Mouse (Mus musculus) gastrocnemius, postnatal 25 days (tissue): Measurements from ENCODE around the gene Aldh1l1. TPM values are rescaled to one million over a fixed set of nuclear protein-coding genes. Genes with fewer than 3 reads are reported as not detected.

Source experiments
- DNase-seq: peaks from one replicate; pipeline ENCODE4 v3.0.0; 2022
- total RNA-seq, 2 experiments: library from RNA; stranded (reverse); gene quantifications; 1 replicate in 1 of 2; 2 replicates in 1 of 2; pipeline ENCODE4 v1.2.3; 2021

Aldh1l1 gene
- total RNA-seq, 2 experiments from 2014 or later: 5.0 to 7.6 TPM

DNA sequence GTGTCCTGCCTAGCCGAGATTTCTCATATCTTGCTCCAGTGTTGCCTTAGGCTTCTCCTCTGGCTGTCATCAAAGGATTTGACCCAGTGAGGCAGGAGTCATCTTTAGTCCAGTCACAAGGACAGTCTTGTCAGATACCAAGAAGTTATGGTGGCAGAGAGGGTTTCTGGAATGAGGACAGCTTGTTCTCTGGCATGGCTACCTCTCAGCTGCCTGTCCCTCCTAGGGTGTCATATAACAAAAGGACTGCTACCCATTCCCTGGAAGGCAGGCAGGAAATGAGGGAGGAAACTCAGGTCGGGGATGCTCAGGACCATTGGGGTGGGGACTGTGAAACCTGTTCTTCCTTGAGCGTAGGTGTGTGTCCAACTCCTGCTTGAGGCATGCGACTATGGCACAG lies 14.1 kb upstream of the Aldh1l1 start:
- peak; percentile 73 for DNase-seq

DNA sequence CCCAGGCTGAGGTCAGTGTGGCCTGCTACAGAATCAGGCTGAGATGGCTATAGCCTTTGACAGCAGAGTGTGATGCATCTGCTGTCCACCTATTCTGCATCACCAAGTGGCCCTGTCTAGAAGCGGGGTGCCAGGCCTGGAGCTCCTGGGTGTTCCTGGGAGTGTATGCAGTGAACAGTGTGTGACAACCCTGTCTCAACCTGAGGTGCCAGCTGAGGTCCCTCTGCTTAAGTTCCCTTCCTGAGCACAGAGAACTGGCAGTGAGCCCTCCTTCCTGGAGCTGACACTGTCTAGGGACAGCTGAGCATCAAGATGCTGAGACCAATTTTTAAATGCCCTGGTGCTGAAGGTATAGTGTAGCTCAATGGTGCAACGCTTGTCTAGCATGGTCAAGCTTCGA lies 13.5 kb upstream of the Aldh1l1 start:
- DNase-seq: peak; percentile 70

DNA sequence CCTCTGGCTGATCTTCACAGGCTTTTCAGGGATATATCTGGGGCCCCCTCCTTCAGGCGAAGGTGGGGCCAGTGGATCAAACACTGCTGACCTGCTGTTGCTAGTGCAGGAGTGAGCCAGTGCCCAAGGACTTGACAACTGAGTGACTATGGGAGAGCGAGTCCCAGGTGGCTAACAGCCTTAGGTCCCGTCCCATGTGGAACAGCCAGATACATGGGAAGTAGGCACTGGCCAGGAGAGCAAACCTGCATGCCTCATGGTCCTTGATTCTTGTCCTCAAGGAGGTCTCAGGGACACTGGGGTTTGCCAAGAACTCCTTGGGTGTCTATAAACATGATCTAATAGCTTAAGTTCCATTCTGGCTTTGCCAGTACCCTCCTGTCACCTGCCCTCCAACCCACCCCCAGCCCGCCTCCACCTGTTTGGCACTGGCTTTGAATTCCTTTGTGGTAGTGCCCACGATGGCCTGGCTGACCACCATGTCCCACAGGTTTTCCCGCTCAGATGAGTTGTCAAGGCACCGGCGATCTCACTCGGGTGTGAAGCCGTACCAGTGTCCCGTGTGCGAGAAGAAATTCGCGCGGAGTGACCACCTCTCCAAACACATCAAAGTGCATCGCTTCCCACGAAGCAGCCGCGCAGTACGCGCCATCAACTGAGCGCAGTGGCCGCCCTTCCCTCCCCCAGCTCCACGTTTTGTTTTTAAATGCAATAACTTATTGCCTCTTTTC lies 12.4 kb upstream of the Aldh1l1 start:
- no peak for DNase-seq

DNA sequence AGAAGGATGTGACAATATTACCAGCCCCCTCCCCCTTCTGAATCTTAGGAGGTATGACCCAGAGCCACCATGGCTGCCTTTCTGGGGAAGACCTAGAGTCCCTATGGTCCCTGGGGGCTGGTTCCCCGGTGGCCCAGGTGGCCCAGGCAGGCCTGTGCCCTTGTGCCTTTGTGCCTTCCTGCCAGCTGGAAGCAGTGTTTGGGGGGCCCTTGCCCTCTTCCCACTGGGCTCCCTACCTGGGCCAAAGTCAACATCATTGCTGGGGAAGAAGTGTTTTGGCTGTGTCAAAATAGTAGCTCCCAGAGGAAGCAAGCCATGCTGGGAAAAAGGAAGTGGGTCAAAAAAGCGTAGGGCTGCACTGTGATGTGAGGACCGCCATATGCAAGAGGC lies 11.9 kb upstream of the Aldh1l1 start:
- no peak for DNase-seq

DNA sequence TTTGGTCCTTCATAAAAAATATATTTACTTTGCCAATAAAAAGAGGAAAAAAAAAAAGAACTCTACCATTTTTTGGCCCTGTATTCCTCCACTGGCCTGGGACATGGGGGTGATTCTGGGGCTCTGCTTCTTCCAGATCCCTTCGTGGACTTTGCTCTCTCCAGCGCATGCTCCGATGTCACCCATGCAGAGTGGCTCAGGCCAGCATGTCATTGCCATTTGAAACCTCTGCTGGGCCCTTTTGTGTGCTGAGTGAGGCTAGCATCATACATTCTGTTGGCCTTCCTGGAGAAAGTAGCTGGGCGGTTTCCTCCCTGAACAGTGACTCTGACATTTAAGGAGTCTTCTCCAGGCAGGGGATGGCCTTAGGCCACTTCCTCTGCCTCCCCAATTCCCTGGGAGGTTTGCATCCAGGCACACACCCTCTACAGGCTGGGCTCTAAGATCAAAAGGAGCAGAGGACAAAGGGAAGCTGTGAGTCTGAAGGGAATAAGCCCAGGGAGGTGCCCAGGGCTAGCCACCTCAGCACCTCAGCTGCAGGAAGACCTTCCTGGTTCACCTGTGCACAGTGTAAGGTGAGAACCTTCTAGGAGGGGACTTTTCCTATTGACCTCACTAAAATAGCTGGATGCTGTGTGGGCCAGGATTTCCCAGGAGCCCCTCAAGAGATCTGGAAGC lies 10.9 kb upstream of the Aldh1l1 start:
- DNase-seq: no peak

DNA sequence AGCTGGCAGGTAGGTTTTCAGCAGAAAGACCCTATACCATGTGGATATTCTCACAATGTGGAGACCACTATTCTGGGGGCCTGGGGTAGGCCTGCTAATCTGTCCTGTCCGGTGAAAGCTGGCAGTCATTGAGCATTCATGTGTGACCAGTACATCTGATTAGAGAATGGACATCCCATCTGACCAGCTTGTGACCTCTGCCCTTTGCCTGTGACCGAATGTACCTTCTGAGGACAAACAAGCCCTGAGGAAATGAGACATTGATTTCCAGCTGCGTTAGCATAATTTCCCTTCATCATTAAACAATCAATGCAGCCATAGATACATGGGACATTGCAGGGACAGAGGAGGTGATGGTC lies 10.4 kb upstream of the Aldh1l1 start:
- no peak for DNase-seq

DNA sequence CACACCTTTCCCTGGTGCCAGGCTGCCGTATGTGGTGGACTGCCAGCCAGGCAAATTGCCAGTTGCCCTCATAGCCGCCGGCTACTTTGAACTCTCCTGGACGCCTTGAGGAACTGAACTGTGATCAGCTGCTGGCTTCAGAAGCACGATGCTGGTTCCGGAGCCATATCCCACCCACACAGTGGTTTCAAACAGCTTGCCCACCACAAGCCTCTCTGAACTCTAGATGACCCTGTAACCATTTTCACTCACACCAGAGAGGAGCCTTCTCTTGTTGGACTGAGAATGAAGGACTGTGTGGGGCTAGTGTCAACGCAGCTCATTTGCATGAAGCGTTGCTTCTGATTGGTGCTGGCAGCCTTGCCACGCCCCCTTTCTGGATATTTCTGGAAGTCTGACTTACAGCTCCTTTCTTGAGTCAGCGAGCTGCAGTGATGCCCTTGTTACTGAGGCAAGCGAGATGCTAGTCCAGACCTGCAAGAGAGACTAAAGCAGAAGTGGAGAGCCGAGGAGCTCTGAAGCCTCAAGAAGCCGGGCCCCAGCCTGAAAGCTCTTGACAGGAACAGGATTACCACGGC lies 9.2 kb upstream of the Aldh1l1 start:
- DNase-seq: peak; percentile 80

DNA sequence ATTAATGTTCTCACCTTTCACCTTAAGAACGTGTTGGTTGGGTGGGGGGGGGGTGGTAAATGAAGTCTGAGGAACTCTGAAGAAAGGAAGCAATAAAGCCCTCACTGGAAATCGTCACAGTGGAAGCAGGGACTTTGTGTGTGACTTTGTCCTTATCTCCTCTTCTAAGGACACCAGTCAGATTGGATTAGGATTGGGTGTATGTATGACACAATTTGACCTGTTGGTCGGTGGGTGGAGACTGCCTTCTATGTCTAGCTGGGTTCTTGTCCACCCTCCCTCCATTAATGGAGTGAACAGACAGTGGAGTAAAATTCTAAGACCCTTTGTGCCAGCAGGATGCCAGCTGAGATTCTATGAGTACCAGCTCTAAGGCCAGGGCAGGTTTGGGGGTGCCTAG lies 2.0 kb upstream of the Aldh1l1 start:
- DNase-seq: no peak

DNA sequence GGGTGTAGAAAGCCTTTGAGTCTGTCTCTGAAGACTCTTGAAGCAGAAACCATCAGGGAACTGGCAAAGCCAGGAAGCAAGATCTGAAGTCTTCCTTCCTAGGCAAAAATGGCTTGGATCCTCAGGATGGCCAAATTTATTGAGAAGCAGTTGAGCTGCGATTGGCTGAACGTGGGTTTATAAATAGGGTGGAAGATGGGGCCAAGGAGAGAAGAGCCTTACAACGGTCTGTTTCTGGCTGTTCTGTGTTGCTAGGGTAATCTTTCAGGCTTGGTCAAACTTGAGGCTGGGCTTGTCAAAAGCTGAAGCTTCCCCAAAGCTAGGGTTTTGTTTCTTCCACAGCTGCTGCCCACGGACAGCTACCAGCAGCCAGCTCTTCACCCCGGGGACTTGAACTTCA lies 1.4 kb upstream of the Aldh1l1 start:
- DNase-seq: no peak

DNA sequence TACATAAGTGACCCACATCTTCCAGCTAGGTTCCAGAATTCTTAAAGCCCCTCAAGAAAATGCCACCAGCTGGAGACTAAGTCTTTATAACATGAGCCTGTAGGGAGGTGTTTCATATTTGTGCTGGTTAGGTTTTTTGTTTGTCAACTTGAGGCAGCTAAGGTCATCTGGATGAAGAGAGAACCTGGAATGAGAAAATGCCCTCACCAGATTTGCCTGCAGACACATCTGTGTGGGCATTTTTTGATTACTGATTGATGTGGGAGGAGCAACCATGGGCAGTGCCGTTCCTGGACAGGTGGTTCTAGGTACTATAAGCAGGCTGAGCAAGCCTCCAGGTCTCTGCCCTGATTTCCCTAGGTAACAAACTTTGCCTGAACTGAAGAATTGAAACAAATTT lies 1.3 kb downstream of the Aldh1l1 start:
- no peak for DNase-seq

DNA sequence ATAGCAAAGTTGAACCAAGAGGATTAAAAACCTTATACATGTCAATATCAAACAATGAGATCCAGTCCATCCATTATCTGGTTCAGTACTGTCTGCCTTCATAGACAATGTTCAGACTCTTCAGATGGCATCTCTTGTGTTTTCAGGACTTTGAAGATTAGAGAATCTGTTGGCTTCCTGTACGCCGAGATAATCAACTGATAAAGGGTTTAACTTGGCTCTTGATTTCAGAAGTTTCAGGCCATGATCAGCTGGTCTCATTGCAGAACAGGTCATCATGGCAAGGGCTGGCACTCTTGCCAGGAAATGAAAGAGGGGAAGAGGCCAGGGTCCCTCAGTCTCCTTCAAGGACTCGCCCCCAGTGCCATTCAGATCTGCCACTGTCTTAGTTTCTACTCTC lies 3.3 kb downstream of the Aldh1l1 start:
- no peak for DNase-seq

DNA sequence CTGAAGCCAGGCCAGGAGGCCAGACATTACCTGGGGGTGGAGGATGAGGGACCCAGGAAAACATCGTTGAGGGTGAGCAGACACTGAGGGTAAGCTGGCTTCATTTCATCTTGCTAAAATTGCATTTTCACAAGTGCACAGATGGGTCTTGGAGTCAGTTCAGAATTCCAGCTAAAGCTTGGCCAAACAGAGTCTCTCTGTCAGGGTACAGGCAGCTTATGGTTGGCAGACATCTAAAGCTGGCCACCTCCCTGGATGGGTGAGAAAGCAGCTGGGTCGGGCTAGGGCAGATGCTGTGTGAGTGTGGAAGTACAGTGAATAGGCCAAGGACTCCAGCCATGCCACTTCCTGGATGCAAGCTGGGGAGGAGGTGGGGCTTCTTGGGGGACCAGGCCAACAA lies 4.7 kb downstream of the Aldh1l1 start:
- no peak for DNase-seq

DNA sequence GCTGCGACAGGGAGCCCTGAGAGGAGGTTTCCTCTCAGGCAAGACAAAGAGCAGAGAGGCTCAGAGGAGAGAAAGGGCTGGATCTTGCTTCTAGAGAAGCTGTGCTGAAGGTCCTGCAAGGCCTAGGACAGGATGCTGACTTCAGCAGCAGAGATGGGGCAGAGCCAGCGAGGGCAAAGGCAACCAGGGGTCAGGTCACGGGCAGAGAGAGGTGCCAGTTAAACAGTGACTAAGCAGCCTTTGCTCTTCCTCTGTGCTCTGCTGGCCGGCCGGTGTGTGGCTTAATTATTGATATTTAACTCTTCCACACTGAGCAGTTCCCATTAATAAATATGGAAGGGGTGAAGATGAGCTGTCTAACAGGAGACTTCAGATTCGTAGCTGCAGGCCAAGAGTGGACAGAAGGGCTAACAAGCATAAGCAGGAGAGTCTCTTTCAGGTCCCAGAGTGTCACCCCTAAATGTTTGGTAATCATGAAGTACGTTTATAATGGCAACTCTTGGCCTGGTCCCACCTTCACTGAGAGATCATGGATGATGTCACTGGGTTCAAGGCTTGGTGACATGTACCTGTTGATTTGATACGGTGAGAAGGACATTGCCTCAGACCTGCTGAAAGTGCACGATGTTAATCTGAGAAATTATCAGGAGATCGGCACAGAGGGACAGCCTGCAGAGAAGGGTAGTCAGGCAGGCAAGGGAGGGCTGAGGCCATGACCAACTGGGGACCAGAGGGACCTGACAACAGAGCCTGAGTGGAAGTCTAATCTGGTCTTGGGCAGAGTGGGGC lies 5.9 kb downstream of the Aldh1l1 start:
- peak; percentile 57 for DNase-seq

DNA sequence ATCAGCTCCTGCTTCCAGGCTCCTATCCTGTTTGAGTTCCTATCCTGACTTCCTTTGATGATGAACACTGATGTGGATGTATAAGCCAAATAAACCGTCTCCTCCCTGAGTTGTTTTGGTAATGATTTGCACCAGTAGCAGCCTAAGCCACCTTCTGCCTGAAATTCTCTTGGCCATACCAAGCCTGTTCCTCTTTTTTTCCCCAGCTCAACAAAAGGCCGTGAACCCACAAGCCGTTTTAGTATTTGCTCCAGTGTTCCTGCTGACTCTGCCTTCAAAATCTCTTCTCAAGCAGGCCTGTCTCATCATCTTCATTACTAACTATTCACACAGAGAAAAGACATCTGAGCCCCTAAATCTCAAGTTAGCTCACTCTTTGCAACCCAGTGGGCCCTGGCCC lies 7.9 kb downstream of the Aldh1l1 start:
- DNase-seq: no peak

DNA sequence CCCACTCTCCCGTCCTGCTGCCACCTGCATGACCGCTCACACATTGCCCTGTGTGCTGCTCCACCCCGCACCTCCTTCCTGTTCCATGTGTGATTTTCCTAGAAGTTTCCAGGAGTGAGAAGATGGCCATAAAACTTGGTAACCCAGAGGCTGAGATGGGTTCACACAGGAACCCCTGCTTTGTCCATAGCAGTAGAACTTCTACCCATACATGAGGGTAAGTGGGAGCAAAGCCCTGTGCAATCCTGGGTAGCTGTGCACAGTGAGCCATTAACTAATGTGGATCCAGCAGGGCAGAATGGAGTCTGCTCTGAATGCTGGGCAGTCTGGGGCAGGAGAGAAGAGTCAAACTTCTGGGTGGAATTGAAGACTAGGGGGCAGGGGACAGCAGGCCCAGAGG lies 8.3 kb downstream of the Aldh1l1 start:
- no peak for DNase-seq

DNA sequence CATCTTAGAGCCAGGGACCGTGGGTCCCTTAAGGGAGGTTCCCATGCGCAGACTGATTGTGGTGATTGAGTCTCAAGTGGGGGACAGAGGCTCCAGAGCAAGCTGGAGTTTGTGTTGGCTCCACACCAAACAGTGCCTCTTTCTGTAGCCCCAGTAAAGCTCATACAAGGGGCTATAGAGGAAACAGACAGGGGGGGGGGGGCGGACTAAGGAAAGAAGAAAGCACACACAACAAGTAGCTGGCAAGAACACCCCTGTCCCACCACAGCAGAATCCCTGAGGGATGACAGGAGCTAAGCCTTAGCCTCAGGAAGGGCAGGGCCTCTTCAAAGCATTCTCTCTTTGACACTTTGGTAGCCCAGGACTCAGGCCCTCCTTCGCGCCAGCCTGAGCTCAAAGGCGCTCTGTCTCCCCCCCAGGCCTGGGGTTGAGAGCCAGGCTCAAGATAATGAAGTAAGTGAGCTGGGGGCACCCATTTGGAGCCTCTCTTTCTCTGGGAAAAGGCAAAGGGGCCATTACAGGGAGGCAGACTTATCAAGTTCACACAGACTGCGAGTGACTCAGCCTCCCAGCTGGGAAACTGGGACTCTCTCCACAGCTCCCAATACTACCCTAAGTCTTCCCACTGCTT lies 9.2 kb downstream of the Aldh1l1 start:
- no peak for DNase-seq

DNA sequence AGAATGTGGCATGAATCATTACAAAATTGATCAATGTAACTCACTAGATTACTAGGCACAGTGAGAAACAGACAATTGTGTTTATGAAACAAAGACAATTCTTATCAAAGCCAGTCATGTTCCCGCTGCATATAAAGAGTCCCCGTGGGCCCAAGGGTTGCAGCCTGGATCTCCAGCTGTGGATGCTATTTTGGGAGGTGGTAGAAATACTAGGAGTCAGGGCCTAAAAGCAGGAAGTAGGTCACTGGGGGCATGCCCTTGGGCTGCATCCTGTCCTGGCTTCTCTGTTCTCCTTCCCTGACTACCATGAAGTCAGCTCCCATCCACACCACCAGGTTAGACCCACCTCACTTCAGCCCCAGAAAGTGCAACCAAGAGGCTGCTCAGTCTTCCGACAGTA lies 10.0 kb downstream of the Aldh1l1 start:
- no peak for DNase-seq

DNA sequence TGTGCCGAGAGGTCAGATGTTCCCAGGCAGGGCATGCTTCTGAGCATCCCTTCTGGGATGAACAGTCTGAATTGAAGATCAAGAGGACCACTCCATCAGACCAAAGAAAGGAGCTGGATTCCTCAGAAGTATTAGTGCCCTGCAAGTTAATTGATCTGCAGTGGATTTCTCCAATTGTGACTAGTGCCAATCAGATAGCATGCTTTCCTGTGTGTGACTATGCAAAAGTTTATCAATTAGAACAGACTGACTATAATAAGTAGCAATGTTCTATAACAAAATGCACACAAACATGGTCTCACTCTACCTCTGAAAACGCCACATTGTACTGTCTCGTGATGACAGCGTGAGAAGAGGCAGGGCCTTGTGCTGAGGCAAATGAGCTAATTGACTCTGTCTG lies 13.3 kb downstream of the Aldh1l1 start:
- DNase-seq: no peak

DNA sequence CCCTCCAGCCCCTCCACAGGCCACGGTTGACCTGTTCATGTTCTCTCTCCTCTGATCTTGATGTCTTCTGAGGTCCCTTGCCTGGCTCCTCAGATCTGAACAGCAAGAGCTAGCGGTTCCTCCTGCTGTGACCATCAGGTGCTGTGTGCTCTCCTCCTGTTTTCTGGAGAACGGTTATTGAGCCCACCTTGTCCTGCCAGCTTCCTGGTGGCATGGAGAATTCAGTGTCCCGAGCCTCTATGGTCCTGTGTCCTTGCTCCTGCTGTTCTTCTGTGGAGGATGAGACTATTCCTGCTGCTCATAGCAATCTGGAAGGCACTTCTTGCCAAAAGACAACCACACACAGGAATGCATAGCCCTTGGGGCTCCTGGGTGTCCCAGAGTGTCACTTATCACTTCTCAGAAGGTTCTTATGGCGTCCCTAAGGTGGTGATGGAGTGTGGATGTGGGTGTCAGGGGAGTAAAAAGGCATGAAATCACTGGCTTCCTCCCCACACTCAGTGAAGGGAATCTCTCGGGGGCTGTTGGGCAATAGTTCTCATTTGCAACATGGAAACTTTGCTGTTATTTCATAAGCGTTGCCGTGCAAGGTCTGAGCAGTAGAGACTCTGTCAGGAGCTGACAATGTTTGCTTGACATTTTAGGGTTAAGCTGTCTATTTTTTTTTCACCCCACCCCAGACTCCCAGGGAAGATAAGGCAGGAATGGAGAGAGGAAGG lies 15.2 kb downstream of the Aldh1l1 start:
- DNase-seq: no peak

DNA sequence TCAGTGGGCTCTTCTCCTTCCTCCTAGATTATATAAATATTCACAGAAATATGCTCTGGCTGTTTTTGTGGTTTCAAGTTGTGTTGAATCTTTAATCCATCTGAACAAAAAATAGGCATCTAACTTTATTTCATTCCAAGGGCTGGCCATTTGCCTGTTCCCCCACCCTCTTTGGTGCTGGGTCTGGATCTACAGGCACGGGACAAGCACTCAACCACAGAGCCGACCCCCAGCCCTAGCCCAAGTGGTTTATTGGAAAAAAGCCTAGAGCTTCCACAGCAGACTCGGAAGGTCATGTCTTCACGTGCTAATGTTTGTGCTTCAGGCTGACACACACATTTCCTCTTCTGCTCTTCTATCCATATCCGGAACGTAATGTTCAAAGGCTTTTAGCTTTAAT lies 19.7 kb downstream of the Aldh1l1 start:
- DNase-seq: no peak

DNA sequence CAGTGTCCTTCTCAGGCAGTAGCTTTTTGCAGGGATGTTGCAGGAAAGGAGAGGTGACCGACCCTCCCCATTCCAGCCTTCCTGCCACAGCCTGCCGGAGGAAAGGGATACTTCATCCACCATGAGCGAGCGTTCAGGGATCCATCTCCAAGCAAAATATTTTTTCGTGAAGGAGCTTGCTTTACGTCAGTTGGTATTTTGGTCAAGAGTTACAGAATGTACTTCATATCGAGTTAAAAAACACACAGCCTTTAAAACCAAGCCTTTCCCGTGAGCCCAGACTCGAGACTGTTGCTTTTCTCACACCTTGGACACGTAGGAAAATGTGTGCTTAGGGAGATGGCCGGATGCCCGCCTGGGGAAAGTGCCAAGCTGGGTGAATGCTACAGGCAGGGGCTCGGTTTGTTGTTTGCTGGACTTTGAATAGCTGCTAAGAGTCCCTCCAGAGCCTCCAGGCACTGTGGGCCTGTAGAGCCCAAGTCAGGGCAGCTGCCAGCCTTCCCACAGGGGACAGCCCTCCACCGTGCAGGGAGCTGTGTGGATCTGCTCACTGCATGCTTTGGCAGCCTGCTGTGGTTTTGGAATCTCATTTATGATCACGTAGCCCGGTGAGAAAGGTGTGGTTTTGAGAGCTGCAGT lies 20.6 kb downstream of the Aldh1l1 start:
- peak; percentile 81 for DNase-seq
